Comparison of ENCODE assay signal across 20 mouse cellular contexts in the genomic region with DNA sequence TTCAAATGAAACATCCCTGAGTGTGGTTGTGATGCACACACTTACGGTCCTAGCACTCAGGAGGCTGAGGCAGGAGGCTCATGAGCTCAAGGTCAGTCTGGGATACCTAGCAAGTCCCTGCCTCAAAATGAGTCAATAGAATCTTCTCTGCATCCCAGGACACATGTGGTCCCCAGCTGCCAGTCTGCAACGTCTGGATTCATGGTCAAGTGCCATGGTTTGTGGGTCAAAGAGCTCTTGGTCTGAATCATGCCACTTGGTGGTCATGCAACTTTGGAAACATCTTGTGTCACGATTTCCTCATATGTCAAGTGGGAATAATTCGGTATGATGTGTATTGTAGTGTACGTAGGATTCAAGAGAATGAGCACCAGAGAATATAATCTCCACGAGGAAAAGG.
DNase-seq lines count a peak whose midpoint lies in the region; ATAC-seq and TF ChIP-seq lines count a peak whose summit lies in the region.
"Had no signal": no experiment of that assay in that cellular context is flagged by ENCODE, and none has a peak within 500 bp of the region (broad histone marks: within the 10 kb centered on the region; RNA-seq: fewer than 3 reads in every experiment).

No protein-coding gene starts in this region.

- peak; percentile 17 to 26 for DNase-seq in adrenal gland, postnatal 36 days
- no peak for DNase-seq in adrenal gland, adult 8-10 months
- DNase-seq in liver, postnatal 0 days = no peak
- peak; percentile 15 for DNase-seq in NIH3T3 (ENCODE audit: low read depth)
- peak; percentile 32 for DNase-seq in skeletal muscle tissue, adult 2 months (ENCODE audit: low read depth, low spot score)
- no peak for DNase-seq in left cerebral cortex, postnatal 10 days (ENCODE audit: extremely low spot score in 1 of 2, low spot score in 2 of 2)
- DNase-seq: B cell, adult 2 months; cerebellum, adult 11 months; cerebellum, adult 9-11 months; gastrocnemius, postnatal 10 days; layer of hippocampus, adult 9-11 months had no signal

- peak overlapping the region; percentile 79 for H3K27ac ChIP-seq in liver, postnatal 0 days (ENCODE audit: low read depth)
- H3K27ac ChIP-seq in liver, embryonic 12.5 days = no peak overlapping the region
- H3K27ac ChIP-seq: embryonic facial prominence, embryonic 15.5 days; forebrain, embryonic 15.5 days; heart, embryonic 15.5 days; hindbrain, embryonic 13.5 days; limb, embryonic 15.5 days; midbrain, embryonic 10.5 days; neural tube, embryonic 15.5 days had no signal

- no peaks in the 10 kb centered on the region for H3K27me3 ChIP-seq in liver, postnatal 0 days (ENCODE audit: insufficient read depth, low read length)
- no peaks in the 10 kb centered on the region for H3K27me3 ChIP-seq in liver, embryonic 12.5 days (replicated peaks)
- H3K27me3 ChIP-seq: embryonic facial prominence, embryonic 15.5 days; forebrain, embryonic 15.5 days; heart, embryonic 15.5 days; hindbrain, embryonic 13.5 days; limb, embryonic 15.5 days; neural tube, embryonic 15.5 days had no signal

- no peaks in the 10 kb centered on the region for H3K9me3 ChIP-seq in liver, postnatal 0 days (ENCODE audit: low read length)
- H3K9me3 ChIP-seq in liver, embryonic 12.5 days (replicated peaks) = no peaks in the 10 kb centered on the region
- H3K9me3 ChIP-seq: embryonic facial prominence, embryonic 15.5 days; forebrain, embryonic 15.5 days; heart, embryonic 15.5 days; hindbrain, embryonic 13.5 days; limb, embryonic 15.5 days; midbrain, embryonic 10.5 days; neural tube, embryonic 15.5 days had no signal

- no peaks in the 10 kb centered on the region for H3K4me1 ChIP-seq in liver, postnatal 0 days (ENCODE audit: insufficient read depth)
- H3K4me1 ChIP-seq in liver, embryonic 12.5 days = no peaks in the 10 kb centered on the region
- H3K4me1 ChIP-seq: embryonic facial prominence, embryonic 15.5 days; forebrain, embryonic 15.5 days; hindbrain, embryonic 13.5 days; limb, embryonic 15.5 days; midbrain, embryonic 10.5 days; neural tube, embryonic 15.5 days had no signal

- intact Hi-C loops in left cerebral cortex, postnatal 10 days (cut with DNase I) = no loop called here

- no peaks in the 10 kb centered on the region for H3K36me3 ChIP-seq in liver, postnatal 0 days (replicated peaks; ENCODE audit: insufficient read depth, low read length)
- no peaks in the 10 kb centered on the region for H3K36me3 ChIP-seq in liver, embryonic 12.5 days
- H3K36me3 ChIP-seq: embryonic facial prominence, embryonic 15.5 days; forebrain, embryonic 15.5 days; heart, embryonic 15.5 days; hindbrain, embryonic 13.5 days; limb, embryonic 15.5 days; midbrain, embryonic 10.5 days; neural tube, embryonic 15.5 days had no signal

- no peak overlapping the region for H3K9ac ChIP-seq in liver, postnatal 0 days (replicated peaks)
- no peak overlapping the region for H3K9ac ChIP-seq in liver, embryonic 12.5 days
- H3K9ac ChIP-seq: embryonic facial prominence, embryonic 15.5 days; forebrain, embryonic 15.5 days; heart, embryonic 15.5 days; hindbrain, embryonic 13.5 days; limb, embryonic 15.5 days; lung, embryonic 14.5 days; neural tube, embryonic 15.5 days had no signal

- TF ChIP-seq CTCF in liver, postnatal 0 days (IDR thresholded peaks at IDR 0.05; ENCODE audit: low read depth) = no peak

- no peak for ATAC-seq in liver, postnatal 0 days
- ATAC-seq in liver, embryonic 12.5 days = no peak
- ATAC-seq: forebrain, embryonic 15.5 days had no signal

- H3K4me2 ChIP-seq in liver, postnatal 0 days (ENCODE audit: low read depth, low read length) = no peak overlapping the region
- no peak overlapping the region for H3K4me2 ChIP-seq in liver, embryonic 12.5 days
- H3K4me2 ChIP-seq: embryonic facial prominence, embryonic 15.5 days; forebrain, embryonic 15.5 days; heart, embryonic 15.5 days; hindbrain, embryonic 13.5 days; limb, embryonic 15.5 days; lung, embryonic 14.5 days; neural tube, embryonic 15.5 days had no signal

- TF ChIP-seq EP300 in liver, postnatal 0 days (IDR thresholded peaks at IDR 0.05; ENCODE audit: low read depth) = no peak

- no peak overlapping the region for H3K4me3 ChIP-seq in liver, postnatal 0 days (ENCODE audit: low read depth, low read length)
- no peak overlapping the region for H3K4me3 ChIP-seq in liver, embryonic 12.5 days
- H3K4me3 ChIP-seq: embryonic facial prominence, embryonic 15.5 days; forebrain, embryonic 15.5 days; heart, embryonic 15.5 days; hindbrain, embryonic 13.5 days; limb, embryonic 15.5 days; midbrain, embryonic 10.5 days; neural tube, embryonic 15.5 days had no signal

- 73% methylated on average over 6 of the region's 6 CpGs for WGBS in liver, postnatal 0 days (ENCODE audit: insufficient replicate concordance)
- 60% methylated on average over 6 of the region's 6 CpGs for WGBS in liver, embryonic 12.5 days (ENCODE audit: insufficient replicate concordance)

Comparison
In these comparisons a context has a peak if more than half of its experiments do, and no peak if none do; other contexts are left out.
1. DNase-seq: peak in adrenal gland, postnatal 36 days (2 of 2), NIH3T3 (single experiment) and skeletal muscle tissue, adult 2 months (single experiment); none in adrenal gland, adult 8-10 months (single experiment), liver, postnatal 0 days (single experiment) and left cerebral cortex, postnatal 10 days (0 of 2).